Mouse (Mus musculus) embryonic facial prominence, embryonic 14.5 days (tissue): Measurements from ENCODE around the gene Taf4. TPM values are rescaled to one million over a fixed set of nuclear protein-coding genes. Genes with fewer than 3 reads are reported as not detected.

Experiments
- ATAC-seq: fragments of 200-750 bp; cut with Nextera tagmentation; 2 replicates; pipeline ENCODE4 v1.8.0; 2017; ENCODE audit warnings: low read depth, moderate number of reproducible peaks, moderate TSS enrichment
- DNase-seq: peaks from one replicate; pipeline ENCODE4 v3.0.0-alpha.2; 2015; ENCODE audit warnings: low spot score
- H3K27ac ChIP-seq: fragments of 300-500 bp; sonication (generic); replicated peaks from 2 replicates; pipeline ENCODE4 v1.5.1; 2014; ENCODE audit warnings: low read depth, mild to moderate bottlenecking, low read length, moderate library complexity
- H3K27me3 ChIP-seq: fragments of 300-500 bp; sonication (generic); replicated peaks from 2 replicates; pipeline ENCODE4 v1.6.1; 2014; ENCODE audit warnings: low read length; ENCODE audit not compliant: control insufficient read depth, insufficient read depth
- H3K36me3 ChIP-seq: fragments of 300-500 bp; sonication (generic); 2 replicates; pipeline ENCODE4 v1.6.1; 2014; ENCODE audit warnings: low read length, mixed read lengths; ENCODE audit not compliant: control insufficient read depth, insufficient read depth
- H3K4me1 ChIP-seq: fragments of 300-500 bp; sonication (generic); 2 replicates; pipeline ENCODE4 v1.6.1; 2014; ENCODE audit warnings: antibody characterized with exemption, low read length; ENCODE audit not compliant: control insufficient read depth, insufficient read depth
- H3K4me2 ChIP-seq: fragments of 300-500 bp; sonication (generic); 2 replicates; pipeline ENCODE4 v1.6.1; 2014; ENCODE audit warnings: low read depth, mild to moderate bottlenecking, low read length, moderate library complexity, mixed read lengths
- H3K4me3 ChIP-seq: fragments of 300-500 bp; sonication (generic); 2 replicates; pipeline ENCODE4 v1.5.1; 2014; ENCODE audit warnings: low read depth, mild to moderate bottlenecking, low read length
- H3K9ac ChIP-seq: fragments of 300-500 bp; sonication (generic); 2 replicates; pipeline ENCODE4 v1.6.1; 2014; ENCODE audit warnings: low read depth, mild to moderate bottlenecking, low read length, moderate library complexity, mixed read lengths
- H3K9me3 ChIP-seq: fragments of 300-500 bp; sonication (generic); 2 replicates; pipeline ENCODE4 v1.6.1; 2016; ENCODE audit warnings: low read length; ENCODE audit not compliant: control insufficient read depth
- WGBS: fragments of 180-500 bp; shearing (Covaris S2); extraction: QIAGEN DNeasy Blood & Tissue Kit; methylation state at CpG from one replicate; pipeline ENCODE4 v1.1.7; 2014; 5-methylcytosine and 5-hydroxymethylcytosine counted together
- polyA plus RNA-seq: library from polyadenylated mRNA; unstranded; fragments of >200 nt; fragmentation: Nextera tagmentation; extraction: Ambion mirVana; gene quantifications from 2 replicates; pipeline ENCODE4 v1.2.1, GENCODE M21; 2014

Gene Taf4
- polyA plus RNA-seq, 1 experiment from 2014 or later: 4.2 TPM

- Histone ChIP-seq H3K27ac (no peak overlapping the region), H3K4me3 (no peak overlapping the region), H3K27me3 (peaks cover 10% of the 10 kb centered on the region; the same call in 1 of the 2 replicates), H3K4me2 (no peak overlapping the region), H3K9ac (no peak overlapping the region), H3K36me3 (no peaks in the 10 kb centered on the region), H3K4me1 (no peaks in the 10 kb centered on the region), H3K9me3 (no peaks in the 10 kb centered on the region)
- 56% methylated on average over 5 of the region's 5 CpGs for WGBS
- DNase-seq (peak; percentile 62), ATAC-seq (no peak)
Observed at GRCm38 (mm10) chr2:179872724-179873123, 103.7 kb downstream of the Taf4 start.

GRCm38 (mm10) chr2:179869871-179870270, 106.6 kb downstream of the Taf4 start:
- Histone ChIP-seq H3K36me3 (no peaks in the 10 kb centered on the region), H3K27ac (no peak overlapping the region), H3K27me3 (peaks cover 10% of the 10 kb centered on the region; the same call in 1 of the 2 replicates), H3K4me3 (no peak overlapping the region), H3K9ac (no peak overlapping the region), H3K4me1 (no peaks in the 10 kb centered on the region), H3K4me2 (no peak overlapping the region), H3K9me3 (no peaks in the 10 kb centered on the region)
- WGBS: 16% methylated on average over 2 of the region's 2 CpGs
- DNase-seq (peak; percentile 44), ATAC-seq (no peak)

GRCm38 (mm10) chr2:179867669-179868068, 108.8 kb downstream of the Taf4 start:
- no peak overlapping the region for H3K4me2 ChIP-seq
- WGBS: 66% methylated on average over 3 of the region's 3 CpGs
- H3K9ac ChIP-seq: no peak overlapping the region
- peaks cover 10% of the 10 kb centered on the region; the same call in 1 of the 2 replicates for H3K27me3 ChIP-seq
- no peaks in the 10 kb centered on the region for H3K4me1 ChIP-seq
- no peaks in the 10 kb centered on the region for H3K9me3 ChIP-seq
- H3K36me3 ChIP-seq: no peaks in the 10 kb centered on the region
- DNase-seq (no peak), ATAC-seq (no peak)
- no peak overlapping the region for H3K4me3 ChIP-seq
- H3K27ac ChIP-seq: no peak overlapping the region

GRCm38 (mm10) chr2:179865097-179865496, 111.3 kb downstream of the Taf4 start:
- 80% methylated on average over 5 of the region's 5 CpGs for WGBS
- no peaks in the 10 kb centered on the region for H3K4me1 ChIP-seq
- no peak for ATAC-seq
- H3K9me3 ChIP-seq: no peaks in the 10 kb centered on the region
- H3K36me3 ChIP-seq: no peaks in the 10 kb centered on the region
- no peak overlapping the region for H3K27ac ChIP-seq
- no peak overlapping the region for H3K4me2 ChIP-seq
- DNase-seq: no peak
- no peak overlapping the region for H3K4me3 ChIP-seq
- no peak overlapping the region for H3K9ac ChIP-seq
- H3K27me3 ChIP-seq: peaks cover 5% of the 10 kb centered on the region; the same call in 1 of the 2 replicates

GRCm38 (mm10) chr2:179863266-179863665, 113.2 kb downstream of the Taf4 start:
- Histone ChIP-seq H3K36me3 (no peaks in the 10 kb centered on the region), H3K27ac (no peak overlapping the region), H3K27me3 (peaks cover 3% of the 10 kb centered on the region; the same call in 1 of the 2 replicates), H3K9me3 (no peaks in the 10 kb centered on the region), H3K9ac (no peak overlapping the region), H3K4me1 (no peaks in the 10 kb centered on the region), H3K4me2 (no peak overlapping the region), H3K4me3 (no peak overlapping the region)
- ATAC-seq: no peak
- no peak for DNase-seq
- 76% methylated on average over 3 of the region's 3 CpGs for WGBS

GRCm38 (mm10) chr2:179862676-179863075, 113.8 kb downstream of the Taf4 start:
- no peak overlapping the region for H3K4me3 ChIP-seq
- no peak for DNase-seq
- H3K27me3 ChIP-seq: no peaks in the 10 kb centered on the region
- WGBS: 48% methylated on average over 3 of the region's 3 CpGs
- no peaks in the 10 kb centered on the region for H3K9me3 ChIP-seq
- no peak overlapping the region for H3K27ac ChIP-seq
- no peaks in the 10 kb centered on the region for H3K36me3 ChIP-seq
- no peak overlapping the region for H3K4me2 ChIP-seq
- ATAC-seq: no peak
- no peaks in the 10 kb centered on the region for H3K4me1 ChIP-seq
- no peak overlapping the region for H3K9ac ChIP-seq

Other genes with a start within 250 kb of the Taf4 start
- gene Lsm14b, start 48.3 kb upstream of the Taf4 start, polyA plus RNA-seq: 6.1 and 6.3 TPM in 2 replicates
- 494 and 573 TPM in 2 replicates for gene Psma7, start 65.8 kb upstream of the Taf4 start, polyA plus RNA-seq
- gene Ss18l1, start 65.9 kb upstream of the Taf4 start, polyA plus RNA-seq: 4.2 and 4.6 TPM in 2 replicates
- 19.8 and 24.5 TPM in 2 replicates for gene Mtg2, start 93.9 kb upstream of the Taf4 start, polyA plus RNA-seq
- gene Hrh3, start 127.8 kb upstream of the Taf4 start, polyA plus RNA-seq: 0.11 and 0.14 TPM in 2 replicates
- gene Osbpl2, start 142.7 kb upstream of the Taf4 start, polyA plus RNA-seq: 37.4 and 41.5 TPM in 2 replicates
- 130 and 142 TPM in 2 replicates for gene Adrm1, start 194.8 kb upstream of the Taf4 start, polyA plus RNA-seq
- gene Lama5, start 249.2 kb upstream of the Taf4 start, polyA plus RNA-seq: 25.2 and 28.2 TPM in 2 replicates